Mouse (Mus musculus) hindbrain, embryonic 12.5 days (tissue): ENCODE data around the gene Gm1123. TPM values are rescaled to one million over a fixed set of nuclear protein-coding genes. Genes with fewer than 3 reads are reported as not detected.
A peak's percentile ranks its signal among the peaks of the same experiment; 100 is the strongest.

Experiments
- ATAC-seq: fragments of 200-750 bp; cut with Nextera tagmentation; 2 replicates; pipeline ENCODE4 v1.8.0; 2017; ENCODE audit warnings: moderate TSS enrichment; ENCODE audit not compliant: low FRiP score
- H3K27ac ChIP-seq: fragments of 300-500 bp; sonication (generic); 2 replicates; pipeline ENCODE4 v1.5.1; 2016; ENCODE audit warnings: mild to moderate bottlenecking
- H3K27me3 ChIP-seq: fragments of 300-500 bp; sonication (generic); 2 replicates; pipeline ENCODE4 v1.6.1; 2016; ENCODE audit warnings: mild to moderate bottlenecking
- H3K36me3 ChIP-seq: fragments of 300-500 bp; sonication (generic); 2 replicates; pipeline ENCODE4 v1.6.1; 2016; ENCODE audit warnings: mild to moderate bottlenecking
- H3K4me1 ChIP-seq: fragments of 300-500 bp; sonication (generic); 2 replicates; pipeline ENCODE4 v1.6.1; 2016
- H3K4me2 ChIP-seq: fragments of 300-500 bp; sonication (generic); replicated peaks from 2 replicates; pipeline ENCODE4 v1.6.1; 2016; ENCODE audit warnings: mild to moderate bottlenecking
- H3K4me3 ChIP-seq: fragments of 300-500 bp; sonication (generic); 2 replicates; pipeline ENCODE4 v1.5.1; 2016; ENCODE audit warnings: mild to moderate bottlenecking
- H3K9ac ChIP-seq: fragments of 300-500 bp; sonication (generic); 2 replicates; pipeline ENCODE4 v1.6.1; 2016; ENCODE audit warnings: mild to moderate bottlenecking, moderate library complexity
- H3K9me3 ChIP-seq: fragments of 300-500 bp; sonication (generic); replicated peaks from 2 replicates; pipeline ENCODE4 v1.6.1; 2016; ENCODE audit warnings: mild to moderate bottlenecking
- WGBS: fragments of 180-500 bp; shearing (Covaris S2); methylation state at CpG from one replicate; pipeline ENCODE4 v1.1.7; 2016; 5-methylcytosine and 5-hydroxymethylcytosine counted together
- polyA plus RNA-seq: library from polyadenylated mRNA; unstranded; fragments of >200 nt; fragmentation: Nextera tagmentation; extraction: Ambion mirVana; gene quantifications from 2 replicates; pipeline ENCODE4 v1.2.1, GENCODE M21; 2016

Gm1123 gene
- polyA plus RNA-seq, 1 experiment from 2014 or later = not detected

DNA sequence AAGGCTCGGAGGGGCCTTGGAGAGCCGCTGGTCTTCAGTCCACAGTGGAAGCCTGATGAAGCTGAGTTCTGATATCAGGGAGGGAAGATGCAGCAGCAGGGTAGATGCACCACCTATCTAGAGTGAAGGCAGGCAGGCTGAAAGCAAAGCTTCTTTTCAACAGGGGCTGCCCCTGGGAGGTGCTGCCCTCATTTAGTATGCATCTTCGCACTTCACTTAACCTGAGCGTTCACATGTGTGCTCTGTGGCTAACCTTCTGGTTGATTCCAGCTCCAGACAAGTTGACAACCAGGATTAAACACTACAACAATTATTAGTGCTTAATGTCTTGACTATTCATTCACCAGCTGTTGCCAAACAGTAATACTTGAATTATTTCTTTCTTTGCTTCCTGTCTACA, 41.4 kb downstream of the Gm1123 start:
- H3K27ac ChIP-seq = no peak overlapping the region
- peaks cover 29% of the 10 kb centered on the region for H3K36me3 ChIP-seq
- H3K27me3 ChIP-seq = no peaks in the 10 kb centered on the region
- H3K4me2 ChIP-seq = no peak overlapping the region
- WGBS = 86% methylated on average over 4 of the region's 4 CpGs
- H3K4me1 ChIP-seq = no peaks in the 10 kb centered on the region
- ATAC-seq = no peak
- no peak overlapping the region for H3K9ac ChIP-seq
- no peaks in the 10 kb centered on the region for H3K9me3 ChIP-seq
- H3K4me3 ChIP-seq = no peak overlapping the region

DNA sequence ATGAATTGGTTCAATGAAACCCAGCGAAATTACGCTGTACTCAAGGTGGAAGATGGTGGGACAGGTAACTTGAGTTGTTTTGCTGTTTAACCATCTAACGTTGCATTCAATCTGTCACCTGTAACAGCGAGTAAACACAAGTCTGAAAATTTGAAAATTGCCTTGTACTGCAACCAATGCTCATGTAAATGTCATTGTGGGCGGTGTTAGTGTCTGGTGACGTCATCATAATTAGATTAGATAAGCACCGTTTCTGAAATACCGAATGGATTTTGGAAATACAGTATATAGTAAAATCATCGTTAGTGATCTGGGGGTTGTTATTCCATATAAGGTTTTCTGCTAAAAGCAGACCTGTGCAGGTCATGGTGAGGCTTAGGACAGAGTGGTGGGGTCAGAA, 48.4 kb downstream of the Gm1123 start:
- Histone ChIP-seq H3K27me3 (peaks cover 12% of the 10 kb centered on the region; the same call in 1 of the 2 replicates), H3K4me2 (peak overlapping the region; percentile 93), H3K27ac (no peak overlapping the region), H3K4me3 (peak overlapping the region; percentile 79), H3K9ac (peak overlapping the region; percentile 82), H3K4me1 (peaks cover 13% of the 10 kb centered on the region), H3K36me3 (no peaks in the 10 kb centered on the region), H3K9me3 (no peaks in the 10 kb centered on the region)
- WGBS = 53% methylated on average over 9 of the region's 9 CpGs
- no peak for ATAC-seq

GRCm38 (mm10) chr9:98986476-98987096, 48.9 kb downstream of the Gm1123 start:
- H3K4me3 ChIP-seq = peak overlapping the region; percentile 79
- peak; percentile 83 for ATAC-seq
- peaks cover 12% of the 10 kb centered on the region; the same call in 1 of the 2 replicates for H3K27me3 ChIP-seq
- peak overlapping the region; percentile 82 for H3K9ac ChIP-seq
- peak overlapping the region; percentile 93 for H3K4me2 ChIP-seq
- H3K9me3 ChIP-seq = no peaks in the 10 kb centered on the region
- H3K4me1 ChIP-seq = peaks cover 13% of the 10 kb centered on the region
- no peaks in the 10 kb centered on the region for H3K36me3 ChIP-seq
- WGBS = under 1% methylated on average over 50 of the region's 50 CpGs
- peak overlapping the region; percentile 60 for H3K27ac ChIP-seq

GRCm38 (mm10) chr9:98985800-98986475, 49.6 kb downstream of the Gm1123 start, which contains the start of gene Faim:
TSS of gene Faim (plus strand) at chr9:98986373.
- no peaks in the 10 kb centered on the region for H3K9me3 ChIP-seq
- H3K4me1 ChIP-seq = peaks cover 13% of the 10 kb centered on the region
- peak within 1 kb of the TSS; percentile 85 for H3K27ac ChIP-seq
- peak within 1 kb of the TSS; percentile 93 for H3K4me2 ChIP-seq
- ATAC-seq = peak; percentile 98
- H3K36me3 ChIP-seq = no peaks in the 10 kb centered on the region
- peaks cover 12% of the 10 kb centered on the region; the same call in 1 of the 2 replicates for H3K27me3 ChIP-seq
- H3K4me3 ChIP-seq = peak within 1 kb of the TSS; percentile 79
- WGBS = 1% methylated on average over 45 of the region's 45 CpGs
- peak within 1 kb of the TSS; percentile 82 for H3K9ac ChIP-seq

DNA sequence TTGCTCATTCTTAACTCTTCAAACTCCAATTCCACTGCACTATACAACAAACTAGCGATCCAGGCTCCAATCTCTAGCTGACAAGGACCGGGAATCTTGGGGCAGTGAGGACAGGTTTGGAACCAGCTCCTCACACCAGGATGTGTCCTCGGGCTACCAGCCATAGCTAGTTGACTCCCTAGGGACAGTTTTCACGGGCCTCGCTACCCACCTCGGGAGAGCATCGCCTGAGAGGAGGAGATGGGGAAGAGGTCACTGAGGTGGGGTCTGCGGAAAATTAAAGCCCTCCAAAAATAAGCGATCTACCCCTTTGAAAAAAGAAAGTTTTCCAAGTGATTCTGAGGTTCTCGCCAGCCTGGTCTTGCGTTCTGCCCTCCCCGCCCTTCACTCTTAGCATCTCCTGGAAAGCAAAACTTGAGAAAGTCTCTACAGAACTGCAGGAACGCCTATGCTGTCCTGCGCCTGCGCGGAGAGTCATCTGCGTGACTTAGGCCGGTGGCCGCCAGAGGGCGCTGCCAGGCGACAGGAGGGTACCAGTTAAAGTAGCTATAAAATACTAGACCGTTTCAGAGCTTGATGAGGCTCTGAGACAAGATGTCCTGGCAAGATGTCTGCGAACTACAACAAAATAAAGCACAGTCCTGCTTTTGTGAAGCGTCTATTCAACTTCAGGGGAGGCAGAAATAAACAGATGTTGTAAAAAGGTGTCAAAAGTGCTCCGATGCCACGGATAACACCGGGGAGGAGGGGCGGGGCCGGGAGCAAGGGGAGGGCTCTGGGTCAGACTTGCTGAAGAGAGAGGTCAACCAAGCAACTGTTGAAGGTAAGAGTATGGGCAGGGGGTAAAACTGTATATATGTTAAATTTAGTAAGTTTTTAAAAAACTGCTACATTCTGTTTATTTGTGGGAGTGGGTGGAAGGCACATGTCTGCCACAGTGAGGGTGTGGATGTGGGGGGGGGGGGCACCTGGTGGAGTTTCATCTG, 55.8 kb downstream of the Gm1123 start:
- Histone ChIP-seq H3K9me3 (no peaks in the 10 kb centered on the region), H3K36me3 (no peaks in the 10 kb centered on the region), H3K4me2 (peak overlapping the region; percentile 51), H3K27ac (no peak overlapping the region), H3K4me1 (no peaks in the 10 kb centered on the region), H3K27me3 (peaks cover 41% of the 10 kb centered on the region), H3K4me3 (peak overlapping the region; percentile 27), H3K9ac (peak overlapping the region; percentile 27; the same call in 1 of the 2 replicates)
- ATAC-seq = peak; percentile 68
- 6% methylated on average over 29 of the region's 29 CpGs for WGBS

DNA sequence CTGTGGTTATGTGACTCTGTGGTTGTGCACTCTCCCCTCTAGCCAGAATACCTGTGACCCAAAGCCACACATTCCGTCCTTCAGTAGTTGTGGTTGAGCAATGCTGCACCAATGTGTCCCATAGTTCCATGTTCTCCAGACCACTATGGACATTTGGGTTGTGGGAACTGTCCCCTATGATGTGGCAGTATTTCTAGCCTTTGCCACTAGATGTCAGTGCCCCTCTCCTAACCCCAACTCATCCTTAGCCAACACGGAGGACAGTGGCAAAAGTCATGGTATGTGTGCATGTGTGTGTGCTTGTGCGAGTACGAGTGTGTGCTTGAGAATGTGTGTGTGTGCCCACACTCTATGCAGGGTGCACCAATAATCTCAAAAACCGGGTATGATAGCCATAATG, 59.0 kb downstream of the Gm1123 start:
- Histone ChIP-seq H3K9ac (no peak overlapping the region), H3K9me3 (no peaks in the 10 kb centered on the region), H3K4me2 (no peak overlapping the region), H3K4me3 (no peak overlapping the region), H3K36me3 (no peaks in the 10 kb centered on the region), H3K4me1 (peaks cover 9% of the 10 kb centered on the region), H3K27me3 (peaks cover 60% of the 10 kb centered on the region), H3K27ac (no peak overlapping the region)
- 44% methylated on average over 5 of the region's 5 CpGs for WGBS
- no peak for ATAC-seq

GRCm38 (mm10) chr9:98976081-98976480, 59.4 kb downstream of the Gm1123 start:
- no peak overlapping the region for H3K9ac ChIP-seq
- ATAC-seq = no peak
- H3K27ac ChIP-seq = no peak overlapping the region
- no peak overlapping the region for H3K4me3 ChIP-seq
- H3K4me1 ChIP-seq = peaks cover 9% of the 10 kb centered on the region
- peaks cover 65% of the 10 kb centered on the region for H3K27me3 ChIP-seq
- no peaks in the 10 kb centered on the region for H3K9me3 ChIP-seq
- WGBS = 97% methylated on average over 1 of the region's 1 CpGs
- no peaks in the 10 kb centered on the region for H3K36me3 ChIP-seq
- H3K4me2 ChIP-seq = no peak overlapping the region

- peaks cover 9% of the 10 kb centered on the region for H3K4me1 ChIP-seq
- H3K9ac ChIP-seq = no peak overlapping the region
- WGBS = 31% methylated on average over 2 of the region's 2 CpGs
- H3K36me3 ChIP-seq = no peaks in the 10 kb centered on the region
- H3K9me3 ChIP-seq = no peaks in the 10 kb centered on the region
- H3K4me2 ChIP-seq = no peak overlapping the region
- H3K27ac ChIP-seq = no peak overlapping the region
- peaks cover 77% of the 10 kb centered on the region for H3K27me3 ChIP-seq
- H3K4me3 ChIP-seq = no peak overlapping the region
- no peak for ATAC-seq
Measured at GRCm38 (mm10) chr9:98974898-98975297, 60.6 kb downstream of the Gm1123 start.

- peak overlapping the region; percentile 31 for H3K4me3 ChIP-seq
- H3K36me3 ChIP-seq = no peaks in the 10 kb centered on the region
- no peak for ATAC-seq
- H3K4me2 ChIP-seq = peak overlapping the region; percentile 59
- no peaks in the 10 kb centered on the region for H3K9me3 ChIP-seq
- WGBS = 4% methylated on average over 7 of the region's 7 CpGs
- peaks cover 82% of the 10 kb centered on the region for H3K27me3 ChIP-seq
- H3K9ac ChIP-seq = no peak overlapping the region; the same call in 1 of the 2 replicates
- peaks cover 9% of the 10 kb centered on the region for H3K4me1 ChIP-seq
- no peak overlapping the region for H3K27ac ChIP-seq
Measured at GRCm38 (mm10) chr9:98973561-98973960, 62.0 kb downstream of the Gm1123 start.

DNA sequence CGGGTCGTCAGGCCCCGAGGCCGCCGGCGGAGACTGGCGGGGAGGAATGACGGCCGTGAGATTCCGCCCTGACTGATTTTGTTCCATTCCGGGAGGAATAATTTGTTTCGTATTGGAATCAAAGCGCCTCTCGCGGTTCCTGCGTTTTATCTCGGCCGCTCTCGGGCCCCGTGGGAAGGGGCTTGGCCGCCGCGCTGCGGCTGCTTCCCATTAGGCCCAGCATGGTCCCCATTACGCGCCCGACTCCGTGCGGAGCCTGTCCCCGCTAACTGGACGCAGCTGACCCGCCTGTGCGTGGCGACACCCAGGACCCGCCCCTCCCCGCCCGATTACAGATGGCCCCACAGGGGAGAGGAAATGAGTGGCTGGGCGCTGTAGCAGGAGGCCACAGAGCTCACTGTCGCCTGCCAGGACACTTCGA, 62.4 kb downstream of the Gm1123 start:
- Histone ChIP-seq H3K9me3 (no peaks in the 10 kb centered on the region), H3K27ac (no peak overlapping the region), H3K4me1 (peaks cover 9% of the 10 kb centered on the region), H3K4me2 (peak overlapping the region; percentile 59), H3K27me3 (peaks cover 85% of the 10 kb centered on the region), H3K9ac (peak overlapping the region; percentile 13; the same call in 1 of the 2 replicates), H3K36me3 (no peaks in the 10 kb centered on the region), H3K4me3 (peak overlapping the region; percentile 31)
- ATAC-seq = no peak
- under 1% methylated on average over 40 of the region's 40 CpGs for WGBS

GRCm38 (mm10) chr9:98965084-98965483, 70.4 kb downstream of the Gm1123 start:
- no peaks in the 10 kb centered on the region for H3K36me3 ChIP-seq
- H3K4me1 ChIP-seq = no peaks in the 10 kb centered on the region; the same call in 1 of the 2 replicates
- peaks cover 97% of the 10 kb centered on the region for H3K27me3 ChIP-seq
- no peak overlapping the region for H3K27ac ChIP-seq
- no peak overlapping the region for H3K4me2 ChIP-seq
- H3K9me3 ChIP-seq = no peaks in the 10 kb centered on the region
- H3K4me3 ChIP-seq = no peak overlapping the region
- 2% methylated on average over 18 of the region's 18 CpGs for WGBS
- no peak for ATAC-seq
- H3K9ac ChIP-seq = no peak overlapping the region

GRCm38 (mm10) chr9:98963661-98964060, 71.9 kb downstream of the Gm1123 start:
- Histone ChIP-seq H3K4me2 (no peak overlapping the region), H3K9ac (no peak overlapping the region), H3K27ac (no peak overlapping the region), H3K4me1 (no peaks in the 10 kb centered on the region; the same call in 1 of the 2 replicates), H3K36me3 (no peaks in the 10 kb centered on the region), H3K9me3 (no peaks in the 10 kb centered on the region), H3K27me3 (peaks cover 97% of the 10 kb centered on the region), H3K4me3 (no peak overlapping the region)
- 5% methylated on average over 18 of the region's 18 CpGs for WGBS
- no peak for ATAC-seq
